Mouse (Mus musculus): ENCODE results near the gene Pdcl. TPM values are rescaled to one million over a fixed set of nuclear protein-coding genes. Genes with fewer than 3 reads are reported as not detected.
A peak's percentile ranks its signal among the peaks of the same experiment; 100 is the strongest.

Gene Pdcl
- 4.2 and 5.8 TPM in 2 replicates for polyA plus RNA-seq (2012; rRNA removed)
- polyA plus RNA-seq (2014; fragmentation: Nextera tagmentation; extraction: Ambion mirVana) = 10.2 and 11.3 TPM in 2 replicates

DNA sequence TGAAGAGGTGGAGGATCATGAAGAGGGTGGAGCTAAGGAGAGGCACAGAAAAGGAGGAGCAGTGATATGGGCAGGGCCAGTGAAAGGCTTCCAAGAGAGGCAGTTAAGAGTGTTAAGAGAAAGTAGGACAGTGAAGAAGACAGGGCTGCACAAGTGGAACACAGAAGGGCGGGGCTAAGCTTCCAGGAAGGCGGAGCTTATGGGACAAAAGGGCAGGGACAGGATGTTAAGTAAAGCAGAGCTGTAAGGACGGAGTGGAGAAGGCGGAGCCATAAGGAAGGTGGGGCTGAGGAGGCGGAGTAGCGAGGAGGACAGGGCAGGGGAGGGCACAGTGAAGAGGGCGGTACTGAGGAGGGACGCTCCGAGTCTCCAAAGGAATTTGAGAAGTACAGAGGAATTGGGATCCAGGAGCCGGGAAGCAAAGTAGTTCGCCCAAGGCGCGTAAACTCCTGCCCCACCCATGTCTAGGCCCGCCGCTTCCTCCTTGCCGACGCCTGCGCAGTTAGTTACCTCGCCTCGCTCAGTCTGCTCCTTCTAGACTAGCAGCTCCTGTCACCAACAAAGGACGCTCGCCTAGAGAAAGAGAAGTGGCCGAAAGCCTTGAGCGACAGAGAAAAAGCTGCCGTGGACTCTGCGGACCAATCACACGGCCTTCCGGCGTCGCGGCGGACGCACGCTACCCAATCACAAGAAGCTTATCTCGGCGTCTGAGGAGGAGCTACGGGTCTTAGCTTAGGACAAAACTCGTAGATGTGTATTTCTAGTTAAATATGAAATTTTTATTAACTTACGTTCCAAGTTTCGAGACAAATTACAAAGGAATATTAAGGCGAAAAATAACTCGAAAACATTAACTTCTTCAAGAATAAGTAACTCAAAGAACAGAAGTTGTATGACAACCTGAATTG is at the start of gene Pdcl:
Gene Pdcl, minus strand, starts transcription at position 700 of the 908 bp plus-strand sequence.
- Histone ChIP-seq H3K4me2 (ENCODE audit: low read depth) (peak within 1 kb of the TSS; percentile 88), H3K4me3 (ENCODE audit: insufficient read depth in 1 of 2, low read depth in 2 of 2, low read length in 2 of 2) (peak within 1 kb of the TSS; percentile 80 to 97), H3K36me3 (replicated peaks; ENCODE audit: control insufficient read depth, insufficient read depth, low read depth) (peaks cover 10% of the 10 kb centered on the region), H3K4me1 (replicated peaks; ENCODE audit: control insufficient read depth in 2 of 2, insufficient read depth in 2 of 2, low read length in 1 of 2) (peaks cover 4 to 8% of the 10 kb centered on the region in 2 experiments; a peak in 3 of 4 replicates), H3K9ac (replicated peaks) (peak within 1 kb of the TSS; percentile 80), H3K27me3 (ENCODE audit: control insufficient read depth, insufficient read depth, low read length) (no peaks in the 10 kb centered on the region), H3K27ac (peak within 1 kb of the TSS; percentile 98), H3K9me3 (ENCODE audit: control insufficient read depth, low read length) (no peaks in the 10 kb centered on the region)
- DNase-seq (ENCODE audit: low read depth in 3 of 3, low spot score in 3 of 3) = peak; percentile 89 to 94 (median 93)
- TF ChIP-seq CTCF (IDR thresholded peaks at IDR 0.05; ENCODE audit: low read depth) (no peak), EP300 (IDR thresholded peaks at IDR 0.05; ENCODE audit: low read depth) (no peak)
- peak; percentile 100 for ATAC-seq (ENCODE audit: insufficient read depth)
- WGBS (ENCODE audit: insufficient replicate concordance) = under 1% methylated on average over 42 of the region's 42 CpGs

DNA sequence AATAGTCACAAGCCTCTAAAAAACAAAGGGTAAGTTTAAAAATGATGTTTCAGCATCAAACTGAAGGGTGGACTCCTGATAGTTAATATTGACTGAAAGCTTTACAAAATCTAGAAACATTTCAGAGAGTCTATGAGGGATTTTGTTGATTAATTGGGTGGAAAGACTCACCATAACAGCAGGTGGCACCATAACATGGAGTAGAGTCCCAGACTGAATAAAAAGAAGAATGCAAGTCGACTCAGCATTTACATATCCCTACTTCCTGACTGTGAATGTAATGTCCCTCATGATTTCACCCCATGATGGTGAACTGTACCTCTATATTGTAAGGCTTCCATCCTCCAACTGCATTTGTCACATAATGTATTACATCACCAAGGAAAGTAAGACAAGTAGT is 36.4 kb upstream of the Pdcl start:
- no peaks in the 10 kb centered on the region for H3K4me1 ChIP-seq (replicated peaks; ENCODE audit: control insufficient read depth in 2 of 2, insufficient read depth in 2 of 2, low read length in 1 of 2)
- WGBS (ENCODE audit: insufficient replicate concordance) = 29% methylated on average over 1 of the region's 1 CpGs
- no peak overlapping the region for H3K4me2 ChIP-seq (ENCODE audit: low read depth)
- H3K27me3 ChIP-seq (ENCODE audit: control insufficient read depth, insufficient read depth, low read length) = no peaks in the 10 kb centered on the region
- DNase-seq (ENCODE audit: low read depth in 3 of 3, low spot score in 3 of 3) (no peak), ATAC-seq (ENCODE audit: insufficient read depth) (no peak)
- no peak overlapping the region for H3K27ac ChIP-seq
- peaks cover 20% of the 10 kb centered on the region for H3K36me3 ChIP-seq (replicated peaks; ENCODE audit: control insufficient read depth, insufficient read depth, low read depth)
- no peak overlapping the region for H3K9ac ChIP-seq (replicated peaks)
- TF ChIP-seq CTCF (IDR thresholded peaks at IDR 0.05; ENCODE audit: low read depth) (no peak), EP300 (IDR thresholded peaks at IDR 0.05; ENCODE audit: low read depth) (no peak)
- no peaks in the 10 kb centered on the region for H3K9me3 ChIP-seq (ENCODE audit: control insufficient read depth, low read length)
- no peak overlapping the region for H3K4me3 ChIP-seq (ENCODE audit: insufficient read depth in 1 of 2, low read depth in 2 of 2, low read length in 2 of 2)

DNA sequence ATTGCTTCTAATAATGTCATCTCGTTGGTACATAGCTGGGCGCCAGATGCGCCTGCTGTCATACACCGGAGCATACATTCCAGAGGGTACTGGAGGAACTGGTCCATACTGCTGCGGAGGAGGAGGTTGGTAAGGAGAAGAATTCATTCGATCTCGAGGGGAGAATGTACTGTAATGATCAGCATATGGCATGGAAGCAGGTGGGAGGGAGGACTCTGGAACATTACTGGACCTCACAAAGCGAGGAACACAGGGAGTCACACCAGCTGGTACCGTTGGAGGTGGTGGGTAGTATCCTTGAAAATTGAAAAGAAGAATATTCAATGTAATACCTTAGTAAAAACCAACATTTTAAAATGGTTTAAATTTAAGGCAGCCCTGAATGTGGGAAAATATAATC is 23.8 kb upstream of the Pdcl start:
- WGBS (ENCODE audit: insufficient replicate concordance) = 89% methylated on average over 9 of the region's 9 CpGs
- H3K27ac ChIP-seq = no peak overlapping the region

DNA sequence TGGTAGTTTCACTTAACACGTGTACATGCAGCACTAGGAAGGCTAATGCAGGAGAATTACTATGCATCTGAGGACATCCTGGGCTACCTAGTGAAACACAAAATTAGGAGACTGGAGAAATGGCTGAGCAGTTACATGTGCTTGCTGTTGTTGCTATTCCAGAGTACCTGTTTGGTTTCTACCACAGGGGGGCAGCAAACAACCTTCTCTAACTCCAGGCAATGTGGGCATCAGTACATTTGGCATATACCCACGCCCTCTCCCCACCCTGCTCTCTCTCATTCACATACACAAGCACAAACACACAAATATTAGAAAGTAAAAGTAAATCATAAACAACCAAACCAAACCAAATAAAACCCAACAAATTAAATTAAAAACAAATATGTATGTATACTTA is 21.1 kb upstream of the Pdcl start:
- peaks cover 35% of the 10 kb centered on the region for H3K36me3 ChIP-seq (replicated peaks; ENCODE audit: control insufficient read depth, insufficient read depth, low read depth)

More for the DNA sequence above, 23.8 kb upstream of the Pdcl start:
- Histone ChIP-seq H3K4me3 (ENCODE audit: insufficient read depth in 1 of 2, low read depth in 2 of 2, low read length in 2 of 2) (no peak overlapping the region), H3K9ac (replicated peaks) (no peak overlapping the region), H3K4me1 (replicated peaks; ENCODE audit: control insufficient read depth in 2 of 2, insufficient read depth in 2 of 2, low read length in 1 of 2) (no peaks in the 10 kb centered on the region), H3K4me2 (ENCODE audit: low read depth) (no peak overlapping the region), H3K27me3 (ENCODE audit: control insufficient read depth, insufficient read depth, low read length) (no peaks in the 10 kb centered on the region), H3K36me3 (replicated peaks; ENCODE audit: control insufficient read depth, insufficient read depth, low read depth) (peaks cover 25% of the 10 kb centered on the region), H3K9me3 (ENCODE audit: control insufficient read depth, low read length) (no peaks in the 10 kb centered on the region)
- DNase-seq (ENCODE audit: low read depth in 3 of 3, low spot score in 3 of 3) (no peak), ATAC-seq (ENCODE audit: insufficient read depth) (no peak)
- no peak for TF ChIP-seq EP300 (IDR thresholded peaks at IDR 0.05; ENCODE audit: low read depth)
- no peak for TF ChIP-seq CTCF (IDR thresholded peaks at IDR 0.05; ENCODE audit: low read depth)

DNA sequence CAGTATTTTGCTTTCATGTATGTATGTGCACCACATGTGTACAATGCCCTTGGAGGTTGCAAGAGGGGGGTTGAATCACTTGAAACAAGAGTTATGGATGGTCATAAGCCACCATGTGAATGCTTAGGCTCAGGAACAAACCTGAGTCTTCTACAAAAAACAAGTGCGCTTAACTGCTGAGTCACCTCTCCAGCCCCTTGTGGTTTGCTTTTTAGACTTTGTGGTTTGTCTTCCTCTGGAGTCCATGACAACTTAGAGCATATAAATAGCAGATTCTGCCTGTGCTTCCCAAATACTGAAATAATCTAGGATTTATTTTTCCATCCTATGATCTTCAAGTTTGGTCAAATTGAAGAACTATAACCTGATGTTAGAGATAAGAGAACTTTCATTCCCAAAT is 16.9 kb upstream of the Pdcl start:
- peak in 2 of 3 experiments; percentile 14 to 37 for DNase-seq (ENCODE audit: low read depth in 3 of 3, low spot score in 3 of 3)
- no peaks in the 10 kb centered on the region for H3K27me3 ChIP-seq (ENCODE audit: control insufficient read depth, insufficient read depth, low read length)
- H3K4me2 ChIP-seq (ENCODE audit: low read depth) = no peak overlapping the region
- peaks cover 17% of the 10 kb centered on the region for H3K36me3 ChIP-seq (replicated peaks; ENCODE audit: control insufficient read depth, insufficient read depth, low read depth)
- 23% methylated on average over 1 of the region's 1 CpGs for WGBS (ENCODE audit: insufficient replicate concordance)
- no peak overlapping the region for H3K27ac ChIP-seq
- TF ChIP-seq CTCF (IDR thresholded peaks at IDR 0.05; ENCODE audit: low read depth) (no peak), EP300 (IDR thresholded peaks at IDR 0.05; ENCODE audit: low read depth) (no peak)
- ATAC-seq (ENCODE audit: insufficient read depth) = peak; percentile 26; the same call in 1 of the 2 replicates
- no peak overlapping the region for H3K9ac ChIP-seq (replicated peaks)
- peaks cover 0 to 4% of the 10 kb centered on the region in 2 experiments; a peak in 1 of 4 replicates for H3K4me1 ChIP-seq (replicated peaks; ENCODE audit: control insufficient read depth in 2 of 2, insufficient read depth in 2 of 2, low read length in 1 of 2)
- no peaks in the 10 kb centered on the region for H3K9me3 ChIP-seq (ENCODE audit: control insufficient read depth, low read length)
- no peak overlapping the region for H3K4me3 ChIP-seq (ENCODE audit: insufficient read depth in 1 of 2, low read depth in 2 of 2, low read length in 2 of 2)

More for the DNA sequence above, 21.1 kb upstream of the Pdcl start:
- TF ChIP-seq EP300 (IDR thresholded peaks at IDR 0.05; ENCODE audit: low read depth) = no peak
- TF ChIP-seq CTCF (IDR thresholded peaks at IDR 0.05; ENCODE audit: low read depth) = peak; percentile 83
- Histone ChIP-seq H3K4me2 (ENCODE audit: low read depth) (no peak overlapping the region), H3K4me1 (replicated peaks; ENCODE audit: control insufficient read depth in 2 of 2, insufficient read depth in 2 of 2, low read length in 1 of 2) (peaks cover 0 to 4% of the 10 kb centered on the region in 2 experiments; a peak in 1 of 4 replicates), H3K27me3 (ENCODE audit: control insufficient read depth, insufficient read depth, low read length) (no peaks in the 10 kb centered on the region), H3K27ac (no peak overlapping the region), H3K4me3 (ENCODE audit: insufficient read depth in 1 of 2, low read depth in 2 of 2, low read length in 2 of 2) (no peak overlapping the region), H3K9me3 (ENCODE audit: control insufficient read depth, low read length) (no peaks in the 10 kb centered on the region), H3K9ac (replicated peaks) (no peak overlapping the region)
- DNase-seq (ENCODE audit: low read depth in 3 of 3, low spot score in 3 of 3) (peak; percentile 31 to 50 (median 36)), ATAC-seq (ENCODE audit: insufficient read depth) (peak; percentile 45; the same call in 1 of the 2 replicates)
- WGBS (ENCODE audit: insufficient replicate concordance) = 44% methylated on average over 2 of the region's 2 CpGs

All from liver, embryonic 14.5 days (tissue).